Mouse (Mus musculus): ENCODE data around the gene Gm26938. TPM values are rescaled to one million over a fixed set of nuclear protein-coding genes. Genes with fewer than 3 reads are reported as not detected.

The Gm26938 gene
- polyA plus RNA-seq (2016; fragmentation: Nextera tagmentation; extraction: Ambion mirVana): 0.31 TPM in 1 of 2 replicates, not detected in the other

GRCm38 (mm10) chr5:139826357-139827055 lies at the start of gene Gm26938, which contains the start of gene Psmg3:
Gm26938 (minus strand) TSS chr5:139826407.
Psmg3 (minus strand) TSS chr5:139826885.
- H3K36me3 ChIP-seq (replicated peaks): peaks cover 32% of the 10 kb centered on the region
- WGBS: under 1% methylated on average over 43 of the region's 43 CpGs

GRCm38 (mm10) chr5:139871526-139871925 lies 45.3 kb upstream of the Gm26938 start:
- no peaks in the 10 kb centered on the region for H3K9me3 ChIP-seq
- H3K4me3 ChIP-seq: no peak overlapping the region
- 89% methylated on average over 1 of the region's 1 CpGs for WGBS
- no peak overlapping the region for H3K27ac ChIP-seq
- no peak for DNase-seq (ENCODE audit: extremely low spot score, low spot score)
- H3K27me3 ChIP-seq (ENCODE audit: poor library complexity, severe bottlenecking): peaks cover 5% of the 10 kb centered on the region; the same call in 1 of the 2 replicates
- peaks cover 28% of the 10 kb centered on the region for H3K4me1 ChIP-seq
- no peaks in the 10 kb centered on the region for H3K36me3 ChIP-seq (replicated peaks)

More at GRCm38 (mm10) chr5:139826357-139827055, at the start of gene Gm26938, which contains the start of gene Psmg3:
- DNase-seq (ENCODE audit: extremely low spot score, low spot score): peak; percentile 93
- peaks cover 18% of the 10 kb centered on the region for H3K4me1 ChIP-seq
- no peaks in the 10 kb centered on the region for H3K27me3 ChIP-seq (ENCODE audit: poor library complexity, severe bottlenecking)
- peak within 1 kb of the TSS; percentile 92 for H3K27ac ChIP-seq
- H3K4me3 ChIP-seq: peak within 1 kb of the TSS; percentile 91
- no peaks in the 10 kb centered on the region for H3K9me3 ChIP-seq

DNA sequence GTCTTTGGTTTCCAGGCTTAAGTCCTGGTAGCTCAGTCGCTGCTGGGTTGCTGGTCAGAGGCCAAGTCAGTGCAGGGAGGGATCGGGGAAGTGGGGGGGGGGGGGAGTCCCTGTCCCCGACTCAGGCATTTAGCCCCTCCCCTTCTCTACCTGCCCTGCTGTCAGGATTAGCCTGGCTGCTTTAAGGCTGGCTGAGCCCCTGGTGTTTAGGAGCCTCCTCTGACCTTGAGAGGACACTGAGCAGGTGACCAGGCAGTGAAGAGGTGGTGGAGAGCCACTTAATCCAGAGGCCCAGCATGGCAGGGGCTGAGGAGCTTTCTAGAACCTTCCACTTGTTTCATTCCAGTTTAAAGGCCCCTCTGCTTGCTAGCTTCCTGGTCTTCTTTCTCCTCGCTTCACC lies 44.7 kb upstream of the Gm26938 start:
- peaks cover 28% of the 10 kb centered on the region for H3K4me1 ChIP-seq
- no peaks in the 10 kb centered on the region for H3K36me3 ChIP-seq (replicated peaks)
- H3K27ac ChIP-seq: no peak overlapping the region
- H3K9me3 ChIP-seq: no peaks in the 10 kb centered on the region
- 18% methylated on average over 4 of the region's 4 CpGs for WGBS
- DNase-seq (ENCODE audit: extremely low spot score, low spot score): no peak
- peaks cover 5% of the 10 kb centered on the region; the same call in 1 of the 2 replicates for H3K27me3 ChIP-seq (ENCODE audit: poor library complexity, severe bottlenecking)
- H3K4me3 ChIP-seq: no peak overlapping the region

GRCm38 (mm10) chr5:139862759-139863158 lies 36.6 kb upstream of the Gm26938 start:
- Histone ChIP-seq H3K27ac (no peak overlapping the region), H3K27me3 (ENCODE audit: poor library complexity, severe bottlenecking) (0 out of 2 replicates have a peak, but pooled peaks cover 7% of the 10 kb centered on the region), H3K36me3 (replicated peaks) (no peaks in the 10 kb centered on the region), H3K4me1 (peaks cover 18% of the 10 kb centered on the region), H3K9me3 (no peaks in the 10 kb centered on the region), H3K4me3 (no peak overlapping the region)
- WGBS: 83% methylated on average over 4 of the region's 4 CpGs
- no peak for DNase-seq (ENCODE audit: extremely low spot score, low spot score)

DNA sequence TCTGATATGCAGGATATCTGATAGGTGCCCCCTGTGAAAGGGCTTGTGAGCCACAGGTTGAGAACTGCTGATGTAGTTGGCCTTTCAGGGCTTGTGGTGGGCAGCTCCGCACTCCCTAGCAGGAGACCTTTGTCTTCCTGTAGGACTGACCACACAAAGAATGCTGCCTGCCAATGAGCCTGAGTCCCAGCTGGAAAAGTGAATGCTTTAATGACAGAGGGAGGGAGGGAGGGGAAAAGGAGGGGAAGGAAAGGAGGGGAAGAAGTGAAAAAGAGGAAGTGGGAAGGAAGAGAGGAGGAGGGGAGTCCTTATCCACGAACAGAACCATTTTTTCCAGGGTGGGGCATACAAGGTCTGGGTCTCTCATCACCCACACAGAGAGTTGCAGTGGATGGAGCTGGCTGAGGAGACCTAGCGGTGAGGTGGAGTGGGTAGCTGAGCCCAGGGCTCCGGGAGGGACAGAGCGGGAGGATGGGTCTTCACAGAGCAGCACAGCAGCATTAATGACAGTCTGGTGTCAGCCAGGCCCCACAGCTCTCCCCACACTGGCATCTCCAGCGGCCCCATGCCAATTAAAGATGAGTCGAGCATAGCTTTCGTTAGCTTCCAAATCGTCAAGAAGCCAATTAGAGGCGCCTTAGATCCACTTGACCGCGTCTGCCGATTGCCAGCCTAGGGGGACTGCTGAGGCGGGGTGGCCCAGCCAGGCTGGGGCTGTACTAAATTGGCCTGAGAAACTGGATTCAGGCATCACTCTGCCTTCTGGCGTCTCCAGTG lies 34.3 kb upstream of the Gm26938 start:
- peak; percentile 39 for DNase-seq (ENCODE audit: extremely low spot score, low spot score)
- H3K27ac ChIP-seq: peak overlapping the region; percentile 71
- WGBS: 18% methylated on average over 15 of the region's 15 CpGs
- peaks cover 16% of the 10 kb centered on the region for H3K4me1 ChIP-seq
- H3K36me3 ChIP-seq (replicated peaks): no peaks in the 10 kb centered on the region
- H3K9me3 ChIP-seq: no peaks in the 10 kb centered on the region
- H3K27me3 ChIP-seq (ENCODE audit: poor library complexity, severe bottlenecking): 0 out of 2 replicates have a peak, but pooled peaks cover 7% of the 10 kb centered on the region
- H3K4me3 ChIP-seq: peak overlapping the region; percentile 35

DNA sequence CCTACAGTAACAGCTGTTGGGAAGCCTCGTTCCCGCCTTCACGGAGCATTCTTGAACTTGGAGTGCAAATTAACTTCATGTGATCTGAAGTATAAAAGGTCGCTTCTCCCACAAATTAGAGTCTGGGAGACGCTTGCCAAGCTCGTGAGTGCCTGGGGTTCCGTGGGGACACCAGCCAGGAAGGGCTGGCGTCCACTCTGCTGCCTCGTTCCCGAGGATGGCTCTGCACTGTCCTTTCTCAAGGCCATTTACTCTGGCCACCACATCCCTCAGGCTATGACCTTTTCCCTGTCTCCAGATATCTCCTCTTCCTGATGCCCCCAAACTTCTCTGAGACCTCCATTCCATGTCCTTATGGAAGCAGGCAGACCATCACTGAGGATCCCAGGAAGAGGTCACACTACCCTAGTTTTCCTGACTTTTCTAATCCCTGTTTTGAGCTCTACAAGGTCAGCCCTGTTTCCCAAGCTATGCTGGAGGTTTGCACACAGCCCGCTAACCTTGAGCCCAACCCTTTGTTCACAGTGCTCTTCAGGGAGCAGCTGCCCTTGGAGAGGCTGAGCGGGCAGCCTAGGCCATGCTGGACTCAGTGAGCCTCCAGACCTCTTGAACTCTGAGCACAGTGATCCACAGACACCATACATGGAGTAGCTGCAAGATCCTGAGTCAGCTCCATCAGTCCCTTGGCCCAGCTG lies 23.6 kb upstream of the Gm26938 start:
- Histone ChIP-seq H3K4me3 (no peak overlapping the region), H3K9me3 (peaks cover 8% of the 10 kb centered on the region), H3K4me1 (peaks cover 8% of the 10 kb centered on the region), H3K27ac (0 out of 2 replicates have a peak overlapping the region, but pooled peaks have one; percentile 11), H3K36me3 (replicated peaks) (no peaks in the 10 kb centered on the region), H3K27me3 (ENCODE audit: poor library complexity, severe bottlenecking) (no peaks in the 10 kb centered on the region)
- 86% methylated on average over 12 of the region's 12 CpGs for WGBS
- DNase-seq (ENCODE audit: extremely low spot score, low spot score): no peak

GRCm38 (mm10) chr5:139839142-139839541 lies 12.9 kb upstream of the Gm26938 start:
- DNase-seq (ENCODE audit: extremely low spot score, low spot score): no peak
- H3K27me3 ChIP-seq (ENCODE audit: poor library complexity, severe bottlenecking): no peaks in the 10 kb centered on the region
- no peaks in the 10 kb centered on the region for H3K36me3 ChIP-seq (replicated peaks)
- 36% methylated on average over 3 of the region's 3 CpGs for WGBS
- peaks cover 9% of the 10 kb centered on the region for H3K4me1 ChIP-seq
- H3K9me3 ChIP-seq: no peaks in the 10 kb centered on the region
- peak overlapping the region; percentile 56; the same call in 1 of the 2 replicates for H3K27ac ChIP-seq
- no peak overlapping the region for H3K4me3 ChIP-seq

DNA sequence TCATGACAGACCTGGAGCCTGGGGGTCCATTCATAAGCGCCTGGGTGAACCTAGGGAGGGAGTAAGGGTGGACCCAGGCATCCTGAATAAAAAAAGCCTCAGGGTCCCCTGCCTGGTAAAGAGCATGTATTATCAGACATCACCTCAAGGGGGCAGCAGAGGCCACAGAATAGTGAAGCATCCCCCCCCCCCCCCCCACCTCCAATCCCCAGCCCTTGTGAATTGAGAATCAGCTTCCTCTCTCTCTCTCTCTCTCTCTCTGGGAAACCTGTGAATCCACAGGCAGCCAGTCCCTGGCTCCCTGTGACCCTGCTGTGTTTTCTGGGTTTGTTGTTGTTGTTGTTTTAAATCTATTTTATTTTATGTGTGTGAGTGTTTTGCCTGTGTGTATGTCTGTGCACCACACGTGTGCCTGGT lies 12.3 kb upstream of the Gm26938 start:
- DNase-seq (ENCODE audit: extremely low spot score, low spot score): peak; percentile 78
- Histone ChIP-seq H3K27ac (no peak overlapping the region), H3K27me3 (ENCODE audit: poor library complexity, severe bottlenecking) (no peaks in the 10 kb centered on the region), H3K9me3 (no peaks in the 10 kb centered on the region), H3K36me3 (replicated peaks) (no peaks in the 10 kb centered on the region), H3K4me3 (no peak overlapping the region), H3K4me1 (peaks cover 9% of the 10 kb centered on the region)
- WGBS: 17% methylated on average over 2 of the region's 2 CpGs

DNA sequence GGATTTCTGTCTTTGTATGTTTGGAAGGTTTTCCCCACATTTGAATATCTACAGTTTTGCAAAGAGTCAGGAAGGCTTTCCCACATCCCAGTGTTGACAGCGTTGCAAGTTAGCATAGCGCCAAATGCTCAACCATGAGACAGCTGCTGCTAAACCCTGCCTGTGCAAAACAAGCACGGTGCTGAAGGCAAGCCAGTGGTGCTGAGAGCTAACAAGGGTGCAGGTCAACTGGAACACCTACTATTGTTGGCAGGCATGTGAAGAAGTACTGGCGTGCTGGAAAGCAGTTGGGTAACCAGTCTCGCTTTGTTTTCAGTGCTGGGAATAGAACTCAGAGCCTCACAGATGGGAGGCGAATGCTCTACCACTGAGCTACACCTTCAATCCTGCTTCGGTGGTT lies 9.5 kb upstream of the Gm26938 start:
- no peaks in the 10 kb centered on the region for H3K27me3 ChIP-seq (ENCODE audit: poor library complexity, severe bottlenecking)
- DNase-seq (ENCODE audit: extremely low spot score, low spot score): no peak
- no peaks in the 10 kb centered on the region for H3K36me3 ChIP-seq (replicated peaks)
- no peak overlapping the region for H3K4me3 ChIP-seq
- no peak overlapping the region for H3K27ac ChIP-seq
- WGBS: 87% methylated on average over 7 of the region's 7 CpGs
- peaks cover 9% of the 10 kb centered on the region for H3K4me1 ChIP-seq
- no peaks in the 10 kb centered on the region for H3K9me3 ChIP-seq

- Histone ChIP-seq H3K27me3 (ENCODE audit: poor library complexity, severe bottlenecking) (no peaks in the 10 kb centered on the region), H3K4me3 (no peak overlapping the region), H3K36me3 (replicated peaks) (no peaks in the 10 kb centered on the region), H3K9me3 (no peaks in the 10 kb centered on the region), H3K4me1 (peaks cover 2% of the 10 kb centered on the region), H3K27ac (no peak overlapping the region)
- 81% methylated on average over 7 of the region's 7 CpGs for WGBS
- DNase-seq (ENCODE audit: extremely low spot score, low spot score): no peak
These were observed 5.9 kb upstream of the Gm26938 start for GRCm38 (mm10) chr5:139832125-139832524.

GRCm38 (mm10) chr5:139830734-139831133 lies 4.5 kb upstream of the Gm26938 start:
- Histone ChIP-seq H3K4me1 (peaks cover 11% of the 10 kb centered on the region), H3K27me3 (ENCODE audit: poor library complexity, severe bottlenecking) (no peaks in the 10 kb centered on the region), H3K9me3 (no peaks in the 10 kb centered on the region), H3K36me3 (replicated peaks) (no peaks in the 10 kb centered on the region), H3K4me3 (no peak overlapping the region), H3K27ac (no peak overlapping the region)
- 89% methylated on average over 3 of the region's 3 CpGs for WGBS
- no peak for DNase-seq (ENCODE audit: extremely low spot score, low spot score)

DNA sequence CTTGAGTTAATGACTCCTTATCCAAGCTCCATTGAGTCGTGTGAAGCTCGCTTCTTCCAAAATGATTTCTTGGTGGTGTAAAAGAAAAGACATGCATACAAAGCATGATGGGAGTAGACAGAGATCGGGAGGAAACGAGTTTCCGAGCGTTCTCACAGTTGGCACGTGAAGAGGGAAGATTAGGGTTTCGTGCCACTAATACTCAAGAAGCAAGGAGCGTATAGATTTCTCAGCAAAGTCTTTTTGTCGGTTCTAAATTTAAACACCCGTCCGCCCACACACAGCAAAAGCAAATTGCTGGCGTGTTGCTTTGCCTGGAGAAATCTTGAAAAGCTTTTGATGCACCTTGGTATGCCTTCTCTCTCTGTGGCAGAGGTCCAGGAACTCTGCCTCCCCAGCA lies 3.2 kb upstream of the Gm26938 start:
- Histone ChIP-seq H3K36me3 (replicated peaks) (peaks cover 4% of the 10 kb centered on the region), H3K27me3 (ENCODE audit: poor library complexity, severe bottlenecking) (no peaks in the 10 kb centered on the region), H3K27ac (no peak overlapping the region), H3K4me3 (no peak overlapping the region), H3K9me3 (no peaks in the 10 kb centered on the region), H3K4me1 (peaks cover 18% of the 10 kb centered on the region)
- DNase-seq (ENCODE audit: extremely low spot score, low spot score): no peak
- 83% methylated on average over 13 of the region's 13 CpGs for WGBS
